ENCODE assay signal across 8 mouse cellular contexts in genomic region chr2:114052696-114053598, GRCm38 (mm10). TPM values are rescaled to one million over a fixed set of nuclear protein-coding genes. Genes with fewer than 3 reads are reported as not detected.
DNase-seq lines count a peak whose midpoint lies in the region; ATAC-seq lines count a peak whose summit lies in the region.

Gene Actc1 (minus strand): TSS chr2:114053548.

- peaks cover 3% of the 10 kb centered on the region for H3K4me1 ChIP-seq in kidney, embryonic 15.5 days
- peaks cover 10% of the 10 kb centered on the region for H3K4me1 ChIP-seq in embryonic facial prominence, embryonic 12.5 days

- 12% methylated on average over 14 of the region's 14 CpGs for WGBS in kidney, embryonic 15.5 days
- 35% methylated on average over 11 of the region's 14 CpGs for WGBS in embryonic facial prominence, embryonic 12.5 days

- H3K27ac ChIP-seq in kidney, embryonic 15.5 days = no peak within 1 kb of the TSS
- H3K27ac ChIP-seq in embryonic facial prominence, embryonic 12.5 days = no peak within 1 kb of the TSS

- no peak within 1 kb of the TSS for H3K9ac ChIP-seq in kidney, embryonic 15.5 days
- no peak within 1 kb of the TSS for H3K9ac ChIP-seq in embryonic facial prominence, embryonic 12.5 days

- H3K9me3 ChIP-seq in kidney, embryonic 15.5 days (replicated peaks) = no peaks in the 10 kb centered on the region
- H3K9me3 ChIP-seq in embryonic facial prominence, embryonic 12.5 days = no peaks in the 10 kb centered on the region

- peak within 1 kb of the TSS; percentile 8; the same call in 1 of the 2 replicates for H3K4me3 ChIP-seq in kidney, embryonic 15.5 days (replicated peaks)
- H3K4me3 ChIP-seq in embryonic facial prominence, embryonic 12.5 days = no peak within 1 kb of the TSS

- no peaks in the 10 kb centered on the region for H3K27me3 ChIP-seq in kidney, embryonic 15.5 days
- H3K27me3 ChIP-seq in embryonic facial prominence, embryonic 12.5 days = no peaks in the 10 kb centered on the region

- no peaks in the 10 kb centered on the region for H3K36me3 ChIP-seq in kidney, embryonic 15.5 days
- no peaks in the 10 kb centered on the region for H3K36me3 ChIP-seq in embryonic facial prominence, embryonic 12.5 days

- DNase-seq in kidney, adult 11 months = no peak
- peak; percentile 44 for DNase-seq in heart, postnatal 25 days (ENCODE audit: low spot score)
- DNase-seq in mesoderm, embryonic 11.5 days (ENCODE audit: low read depth, low spot score) = peak; percentile 13
- DNase-seq in spleen, postnatal 4 days (ENCODE audit: low spot score in 2 of 2) = no peak
- no peak for DNase-seq in spleen, postnatal 10 days (ENCODE audit: low spot score in 2 of 2)

- intact Hi-C loops in heart, postnatal 25 days (cut with DNase I) = no loop called here

- H3K4me2 ChIP-seq in kidney, embryonic 15.5 days = peak within 1 kb of the TSS; percentile 48
- no peak within 1 kb of the TSS for H3K4me2 ChIP-seq in embryonic facial prominence, embryonic 12.5 days (replicated peaks)

- peak; percentile 64; the same call in 1 of the 2 replicates for ATAC-seq in kidney, embryonic 15.5 days (replicated peaks; ENCODE audit: low FRiP score)
- ATAC-seq in embryonic facial prominence, embryonic 12.5 days (ENCODE audit: insufficient number of reproducible peaks, insufficient read depth, low FRiP score, low TSS enrichment) = peak; percentile 31; the same call in 1 of the 2 replicates
- no peak for ATAC-seq in monocyte, adult 5-6 weeks (replicated peaks; ENCODE audit: insufficient number of reproducible peaks, low FRiP score, low TSS enrichment, poor library complexity, severe bottlenecking)

RNA-seq across cellular contexts. Expression of gene Actc1, which starts in this region (rescaled TPM):
- polyA plus RNA-seq in kidney, embryonic 15.5 days (2015; fragmentation: Nextera tagmentation; extraction: Ambion mirVana) = 101 and 151 TPM in 2 replicates
- 218 and 260 TPM in 2 replicates for polyA plus RNA-seq in embryonic facial prominence, embryonic 12.5 days (2016; fragmentation: Nextera tagmentation; extraction: Ambion mirVana)
- total RNA-seq in heart, postnatal 25 days (2021) = over 10,000 TPM; 16,244 to 16,268 TPM
- total RNA-seq in monocyte, adult 5-6 weeks (2017) = not detected in 3 replicates

Comparison
In these comparisons a context has a peak if more than half of its experiments do, and no peak if none do; other contexts are left out.
1. RNA of gene Actc1 (total RNA-seq): 16,244 to 16,268 TPM in heart, postnatal 25 days; not detected in monocyte, adult 5-6 weeks; every median in the first group is over 1,000 times any median in the second.
2. DNase-seq: peak in heart, postnatal 25 days (single experiment) and mesoderm, embryonic 11.5 days (single experiment); none in kidney, adult 11 months (single experiment), spleen, postnatal 4 days (0 of 2) and spleen, postnatal 10 days (0 of 2).